Mouse (Mus musculus): Measurements from ENCODE around the gene Ercc4.
"Not testable (repeated sequence)": the region's sequence is repeated elsewhere in the genome, so short reads cannot be mapped to it uniquely, and the experiment has no call there.

Ercc4 gene

GRCm38 (mm10) chr16:13109156-13109989 lies at the start of gene Ercc4:
Ercc4 (plus strand) TSS chr16:13109684.
- peak; percentile 98 for DNase-seq

GRCm38 (mm10) chr16:13061113-13061512 lies 48.4 kb upstream of the Ercc4 start:
- no peak for DNase-seq

- DNase-seq, result no peak
These were observed 35.3 kb upstream of the Ercc4 start for GRCm38 (mm10) chr16:13074176-13074575.

- peak; percentile 35 for DNase-seq
These were observed 29.3 kb upstream of the Ercc4 start for GRCm38 (mm10) chr16:13080161-13080560.

GRCm38 (mm10) chr16:13083155-13083798 lies 26.2 kb upstream of the Ercc4 start:
- peak; percentile 77 for DNase-seq

- no peak for DNase-seq
These were observed 1.1 kb upstream of the Ercc4 start for GRCm38 (mm10) chr16:13108356-13108755.

- DNase-seq, result no peak
These were observed 609 bp downstream of the Ercc4 start for GRCm38 (mm10) chr16:13109990-13110595.

GRCm38 (mm10) chr16:13114821-13115220 lies 5.3 kb downstream of the Ercc4 start:
- DNase-seq, result no peak

GRCm38 (mm10) chr16:13115466-13115865 lies 6.0 kb downstream of the Ercc4 start:
- DNase-seq, result not testable (repeated sequence)

GRCm38 (mm10) chr16:13117299-13117966 lies 7.9 kb downstream of the Ercc4 start:
- peak; percentile 65 for DNase-seq

- no peak for DNase-seq
These were observed 8.5 kb downstream of the Ercc4 start for GRCm38 (mm10) chr16:13117967-13118430.

GRCm38 (mm10) chr16:13118754-13119294 lies 9.3 kb downstream of the Ercc4 start:
- no peak for DNase-seq

GRCm38 (mm10) chr16:13119641-13120350 lies 10.3 kb downstream of the Ercc4 start:
- DNase-seq, result no peak

- DNase-seq, result no peak
These were observed 15.9 kb downstream of the Ercc4 start for GRCm38 (mm10) chr16:13125357-13125756.

GRCm38 (mm10) chr16:13127566-13127965 lies 18.1 kb downstream of the Ercc4 start:
- no peak for DNase-seq

GRCm38 (mm10) chr16:13130412-13130811 lies 20.9 kb downstream of the Ercc4 start:
- peak; percentile 37 for DNase-seq

- DNase-seq, result no peak
These were observed 31.7 kb downstream of the Ercc4 start for GRCm38 (mm10) chr16:13141220-13141619.

GRCm38 (mm10) chr16:13143932-13144331 lies 34.4 kb downstream of the Ercc4 start:
- DNase-seq, result no peak

- no peak for DNase-seq
These were observed 35.4 kb downstream of the Ercc4 start for GRCm38 (mm10) chr16:13144682-13145410.

- no peak for DNase-seq
These were observed 36.7 kb downstream of the Ercc4 start for GRCm38 (mm10) chr16:13146231-13146630.

GRCm38 (mm10) chr16:13147810-13148555 lies 38.5 kb downstream of the Ercc4 start:
- no peak for DNase-seq
